Mouse (Mus musculus) large intestine, adult 2 months (tissue): ENCODE measurements around the gene Als2cl. TPM values are rescaled to one million over a fixed set of nuclear protein-coding genes. Genes with fewer than 3 reads are reported as not detected.

Experiments used
- DNase-seq: peaks from one replicate; pipeline ENCODE4 v3.0.0-alpha.2; 2012; ENCODE audit warnings: low read depth, low spot score
- WGBS: fragments of 180-500 bp; shearing (Covaris S2); methylation state at CpG from one replicate; pipeline ENCODE4 v1.1.7; 2018; 5-methylcytosine and 5-hydroxymethylcytosine counted together
- polyA plus RNA-seq: library from polyadenylated mRNA; depleted of rRNA; stranded (reverse); fragments of >200 nt; gene quantifications from 2 replicates; pipeline ENCODE4 v1.2.3, GENCODE M21; 2012

Gene Als2cl
- polyA plus RNA-seq, 1 experiment, result 7.7 TPM

DNA sequence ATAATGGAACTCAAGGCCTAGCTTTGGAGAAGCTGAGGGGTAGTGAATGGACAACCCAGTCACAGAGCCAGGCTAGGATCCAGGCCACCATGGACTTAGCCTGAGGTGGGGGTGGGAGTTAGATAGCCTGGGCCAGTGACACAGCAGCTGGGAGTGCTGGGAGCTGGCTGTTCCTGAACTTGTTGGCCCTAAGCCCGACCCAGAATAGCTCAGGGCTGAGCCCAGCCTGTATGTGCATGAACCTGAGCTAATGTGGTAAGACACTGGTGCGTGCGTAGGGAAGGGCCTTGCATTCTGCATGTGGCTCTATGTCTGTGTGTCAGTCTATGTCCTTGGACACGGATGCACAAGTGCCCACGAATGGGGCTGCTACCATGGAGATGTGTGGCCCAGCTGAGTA is 1.8 kb upstream of the Als2cl start:
- DNase-seq, result no peak

DNA sequence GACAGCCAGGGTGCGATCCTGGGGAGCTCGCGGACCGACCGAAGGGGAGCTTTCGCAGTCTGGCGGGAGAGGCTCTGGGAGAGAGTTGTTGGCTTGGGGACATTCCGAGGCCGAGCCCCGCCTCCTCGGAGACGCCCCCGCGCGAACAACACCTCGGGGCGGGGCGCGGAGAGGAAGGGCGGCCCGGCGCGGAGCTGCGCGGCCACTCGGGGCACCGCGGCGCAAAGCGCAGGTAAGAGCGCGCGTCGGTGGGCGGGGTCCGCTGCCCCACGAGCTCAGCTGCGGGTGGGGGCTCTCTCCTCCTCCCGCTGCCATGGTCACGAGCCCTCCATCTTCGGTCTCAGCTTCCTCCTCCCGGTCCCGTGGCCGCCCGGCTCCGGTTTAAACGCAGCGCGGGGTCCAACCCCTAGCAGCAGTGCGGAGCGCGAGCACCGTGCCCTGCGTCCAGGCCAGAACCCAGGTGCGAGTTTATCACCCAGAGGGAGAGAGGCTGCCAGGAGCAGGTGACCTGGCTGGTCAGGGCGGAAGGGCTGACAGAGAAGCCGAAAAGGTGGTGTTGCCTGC is 410 bp downstream of the Als2cl start, which contains the start of gene Tmie:
Gene Tmie (minus strand): TSS at position 116 of the 564 bp plus-strand sequence.
- no peak for DNase-seq
- WGBS, result under 1% methylated on average over 57 of the region's 57 CpGs

More for the DNA sequence above, 1.8 kb upstream of the Als2cl start:
- 63% methylated on average over 5 of the region's 5 CpGs for WGBS

DNA sequence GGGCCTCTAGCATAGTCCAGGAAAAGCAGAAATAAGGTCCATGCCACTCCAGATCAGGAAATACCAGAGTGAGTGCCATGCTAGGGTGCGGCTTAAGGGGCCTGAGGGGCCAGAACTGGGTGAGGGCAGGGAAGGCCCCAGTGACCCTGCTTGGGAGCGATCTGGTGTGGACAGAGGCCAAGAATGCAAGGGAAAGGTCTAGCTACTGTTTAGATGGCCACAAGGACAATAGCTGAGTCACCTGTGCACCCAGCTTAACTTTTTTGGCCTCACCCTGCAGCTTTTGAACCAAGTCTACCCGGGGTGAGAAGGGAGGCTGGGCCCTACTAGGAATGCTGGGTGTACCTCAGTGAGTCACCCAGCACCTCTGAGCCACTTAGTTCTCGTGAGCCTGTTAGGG is 1.1 kb downstream of the Als2cl start:
- DNase-seq, result no peak
- 27% methylated on average over 4 of the region's 4 CpGs for WGBS

DNA sequence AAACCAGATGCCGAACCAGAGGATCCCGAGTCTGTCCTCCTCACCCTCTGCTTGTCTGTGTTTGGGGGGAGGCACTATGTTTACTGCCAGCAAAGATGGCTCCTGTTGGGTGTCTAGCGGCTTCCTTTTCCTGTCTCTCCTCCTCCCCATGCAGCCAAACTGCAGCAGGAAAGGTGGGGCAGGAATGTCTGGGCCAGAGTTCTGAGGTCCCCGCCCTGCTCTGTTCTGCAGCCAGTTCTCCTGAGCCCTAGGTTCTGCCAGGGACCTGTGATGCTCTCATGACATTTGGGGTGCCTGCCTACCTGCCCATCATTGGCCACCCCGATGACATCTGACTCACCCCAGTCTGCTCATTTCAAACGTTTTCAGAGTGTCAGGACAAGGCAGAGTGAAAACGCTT is 2.3 kb downstream of the Als2cl start:
- 59% methylated on average over 7 of the region's 7 CpGs for WGBS

DNA sequence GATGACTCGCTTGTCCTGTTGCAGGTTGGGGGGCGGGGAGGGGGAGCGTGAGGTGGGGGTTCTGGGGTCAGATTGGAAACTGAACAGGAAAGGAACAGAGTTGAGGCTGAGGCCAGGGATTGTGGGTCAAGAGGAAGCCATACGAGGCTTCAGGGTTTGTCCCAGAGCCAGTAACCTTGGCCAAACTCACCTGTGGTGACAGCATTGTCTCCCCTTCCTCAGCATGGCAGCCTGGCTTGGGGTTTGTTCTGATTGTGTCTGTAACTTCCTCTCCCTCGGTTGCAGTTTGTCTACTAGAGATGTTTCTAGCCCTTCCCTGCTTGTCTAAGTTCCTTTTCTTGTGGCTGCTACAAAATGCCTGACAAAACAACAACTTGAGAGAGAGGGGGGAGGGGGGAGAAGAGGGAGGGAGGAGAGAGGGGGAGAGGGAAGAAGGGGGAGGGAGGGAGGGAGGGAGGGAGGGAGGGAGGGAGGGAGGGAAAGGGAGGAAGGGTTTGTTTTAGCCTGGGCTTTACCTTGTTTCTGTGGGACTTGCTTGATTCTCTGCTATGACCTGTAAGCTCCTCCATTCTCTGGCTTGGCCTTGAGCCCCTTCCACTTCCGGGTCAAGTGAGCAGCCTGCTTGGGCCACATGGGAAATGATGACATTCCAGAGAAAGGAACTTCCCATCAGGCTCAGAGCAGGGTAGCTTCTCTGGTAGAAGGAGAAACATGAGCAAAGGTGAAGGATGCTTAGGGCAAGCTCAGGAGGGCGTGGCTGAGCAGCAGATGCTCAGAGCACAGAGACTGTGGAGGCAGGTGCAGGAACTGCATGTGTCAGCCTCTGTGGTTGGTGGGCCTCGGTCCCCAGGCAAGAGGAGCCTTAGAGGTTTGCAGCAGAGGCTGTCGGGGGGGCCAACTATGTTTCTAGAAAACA is 8.0 kb downstream of the Als2cl start:
- 69% methylated on average over 9 of the region's 9 CpGs for WGBS
- no peak for DNase-seq

More for the DNA sequence above, 2.3 kb downstream of the Als2cl start:
- DNase-seq, result no peak

DNA sequence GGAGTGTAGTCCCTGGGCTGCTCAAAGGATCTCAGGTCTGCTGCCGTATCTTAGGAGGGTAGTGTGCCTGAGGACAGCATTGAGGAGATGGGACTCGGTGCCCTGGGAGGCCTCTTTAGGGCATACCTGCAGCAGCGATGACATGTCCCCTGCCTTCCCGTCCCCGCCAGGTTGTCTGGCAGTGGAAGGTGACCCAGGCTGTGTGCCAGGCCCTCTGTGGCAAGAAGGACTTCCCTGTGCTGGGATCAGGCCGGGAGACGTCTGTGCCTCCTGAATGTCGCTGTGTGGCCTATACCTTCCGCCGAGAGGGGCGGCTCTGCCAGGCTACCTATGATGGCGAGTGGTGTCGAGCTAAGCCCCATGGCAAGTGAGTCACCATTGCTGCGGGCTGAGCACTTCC is 9.3 kb downstream of the Als2cl start:
- no peak for DNase-seq
- WGBS, result 94% methylated on average over 14 of the region's 14 CpGs

DNA sequence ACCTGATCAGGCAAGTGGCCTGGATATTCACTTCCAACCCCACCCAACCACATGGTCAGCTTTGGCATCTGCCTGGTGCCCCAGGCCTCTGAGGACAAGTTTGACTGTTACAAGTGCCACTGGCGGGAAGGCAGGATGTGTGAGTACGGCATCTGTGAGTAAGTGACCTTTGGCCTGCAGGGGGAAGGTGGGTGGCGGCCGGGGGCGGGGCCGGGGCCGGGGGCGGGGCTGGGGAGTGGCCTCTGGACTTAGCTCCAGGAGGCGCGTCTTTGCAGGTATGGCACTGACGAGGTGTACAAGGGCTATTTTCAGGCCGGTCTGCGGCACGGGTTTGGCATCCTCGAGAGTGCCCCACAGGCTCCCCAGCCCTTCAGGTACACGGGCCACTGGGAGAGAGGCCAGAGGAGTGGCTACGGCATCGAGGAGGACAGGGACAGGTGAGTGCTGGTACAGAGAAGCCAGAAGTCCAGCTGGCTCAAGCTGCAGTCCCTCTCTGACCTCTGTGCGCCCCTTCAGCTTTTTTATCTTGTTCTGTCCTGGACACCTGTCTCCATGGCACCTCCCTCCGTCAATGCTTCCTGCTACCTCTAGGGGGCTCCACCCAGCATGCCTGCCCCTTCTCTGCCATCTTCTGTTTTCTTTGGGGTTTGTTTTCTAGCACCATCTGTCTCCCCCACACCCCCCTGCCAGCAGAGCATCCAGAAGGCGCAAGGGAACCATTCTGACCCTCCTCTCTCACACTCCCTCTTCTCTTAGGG is 10.5 kb downstream of the Als2cl start:
- WGBS, result 16% methylated on average over 21 of the region's 21 CpGs
- no peak for DNase-seq

DNA sequence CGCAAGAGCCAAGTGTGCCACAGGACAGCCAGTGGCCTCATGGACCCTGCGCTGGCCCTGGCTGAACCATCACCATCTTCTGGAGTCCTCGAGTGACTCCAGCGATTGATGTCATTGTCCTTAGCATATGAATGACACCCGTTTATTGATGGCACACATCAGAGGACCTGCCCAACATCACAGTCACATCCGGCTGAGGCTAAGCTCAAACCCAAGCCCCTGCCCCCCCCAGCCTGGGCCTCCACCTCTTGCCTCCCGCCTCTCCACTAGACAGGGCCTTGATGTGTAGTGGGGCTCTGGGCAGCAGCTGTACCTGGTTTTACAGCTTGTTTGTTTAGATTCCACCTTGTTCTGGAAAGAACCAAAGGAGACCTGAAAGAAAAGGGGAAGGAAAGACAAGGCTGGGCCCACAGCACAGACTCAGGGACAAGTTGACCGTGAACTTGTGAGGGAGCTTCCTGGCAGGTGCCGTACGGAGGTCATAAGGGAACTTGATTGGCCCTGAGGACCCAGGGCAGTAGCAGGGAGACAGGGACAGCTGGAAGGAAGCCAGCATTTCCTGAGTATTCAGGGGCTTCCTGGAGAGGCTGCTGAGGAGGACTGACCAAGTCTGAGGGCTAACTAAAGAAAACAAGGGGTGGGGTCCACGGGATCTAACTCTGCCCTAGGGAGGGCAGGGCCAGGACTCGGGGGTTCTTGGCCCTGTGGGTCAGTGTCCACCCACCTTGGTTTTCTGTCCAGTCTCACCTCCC is 11.6 kb downstream of the Als2cl start:
- no peak for DNase-seq
- 82% methylated on average over 12 of the region's 12 CpGs for WGBS

DNA sequence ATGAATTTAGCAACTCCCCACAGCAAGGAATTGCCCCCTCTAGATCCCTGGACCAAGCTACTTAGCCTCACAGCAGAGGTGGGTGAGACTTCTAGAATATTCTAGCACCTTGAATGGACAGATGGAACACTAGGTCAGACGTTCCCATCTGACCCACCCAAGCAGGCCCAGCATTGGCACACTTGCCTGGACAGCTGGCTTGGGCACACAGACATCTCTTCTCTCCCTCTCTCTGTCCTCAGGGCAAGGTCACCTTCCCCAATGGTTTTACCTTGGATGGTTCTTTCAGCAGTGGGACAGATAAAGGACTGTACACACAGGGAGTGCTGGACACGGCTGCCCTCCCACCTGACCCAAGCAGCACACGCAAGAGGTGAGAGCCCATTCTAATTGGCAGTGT is 12.9 kb downstream of the Als2cl start:
- WGBS, result 89% methylated on average over 3 of the region's 3 CpGs
- DNase-seq, result no peak

DNA sequence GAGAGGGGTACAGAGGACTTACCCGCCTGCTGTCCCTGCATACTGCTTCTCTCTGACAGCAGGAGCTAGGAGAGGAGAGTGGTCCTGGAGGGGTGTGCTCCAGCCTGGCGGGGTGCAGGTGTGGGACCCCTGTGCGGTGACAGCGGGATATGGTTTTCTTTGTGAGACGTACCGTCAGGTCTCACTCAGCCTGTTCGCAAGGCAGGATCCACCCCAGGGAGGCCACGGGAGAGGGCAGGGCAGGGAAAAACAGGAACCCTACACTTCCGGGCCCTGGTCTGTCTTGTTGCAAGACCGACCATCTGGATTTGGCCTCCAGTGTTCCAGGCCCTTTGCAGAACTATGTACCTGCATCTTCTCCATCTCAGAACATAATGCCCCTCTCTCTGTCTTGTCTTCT is 13.8 kb downstream of the Als2cl start:
- no peak for DNase-seq
- WGBS, result 86% methylated on average over 10 of the region's 10 CpGs

DNA sequence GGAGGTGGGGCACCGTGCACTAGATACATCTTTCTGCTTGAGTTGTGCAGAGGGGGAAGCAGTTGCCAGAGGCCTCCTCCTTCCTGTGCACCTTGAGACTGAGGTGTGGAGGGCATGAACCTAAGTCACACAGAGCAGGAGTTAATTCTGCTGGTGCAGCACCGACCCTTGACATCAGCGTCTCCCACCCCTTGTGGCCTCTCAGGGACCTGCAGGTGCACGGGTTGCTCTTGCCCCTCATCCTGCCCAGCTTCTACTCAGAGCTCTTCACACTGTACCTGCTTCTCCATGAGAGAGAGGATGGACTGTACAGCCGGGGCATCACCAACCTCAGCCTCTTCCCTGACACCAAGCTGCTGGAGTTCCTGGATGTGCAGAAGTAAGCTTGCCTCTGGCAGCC is 15.8 kb downstream of the Als2cl start:
- WGBS, result 61% methylated on average over 5 of the region's 5 CpGs
- no peak for DNase-seq

DNA sequence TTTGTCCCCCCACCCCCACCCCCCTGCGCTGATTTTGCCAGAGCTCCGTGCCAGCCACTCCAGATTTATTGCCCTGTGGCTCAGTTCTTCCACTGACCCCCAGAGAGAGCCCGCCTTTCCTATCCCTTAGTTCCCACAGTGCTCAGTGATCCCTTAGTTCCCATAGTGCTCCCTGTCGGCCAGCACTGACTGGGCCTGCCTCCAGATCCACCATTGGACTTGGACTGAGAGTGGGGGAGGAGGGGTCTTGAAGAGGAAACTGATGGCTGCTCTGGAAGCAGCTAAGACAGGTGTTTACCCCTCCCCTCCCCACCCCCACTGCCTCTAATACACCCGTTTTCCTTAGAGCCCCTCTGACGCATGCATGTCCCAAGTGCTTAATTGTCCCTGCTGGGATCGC is 16.3 kb downstream of the Als2cl start:
- DNase-seq, result no peak
- WGBS, result 56% methylated on average over 7 of the region's 7 CpGs

DNA sequence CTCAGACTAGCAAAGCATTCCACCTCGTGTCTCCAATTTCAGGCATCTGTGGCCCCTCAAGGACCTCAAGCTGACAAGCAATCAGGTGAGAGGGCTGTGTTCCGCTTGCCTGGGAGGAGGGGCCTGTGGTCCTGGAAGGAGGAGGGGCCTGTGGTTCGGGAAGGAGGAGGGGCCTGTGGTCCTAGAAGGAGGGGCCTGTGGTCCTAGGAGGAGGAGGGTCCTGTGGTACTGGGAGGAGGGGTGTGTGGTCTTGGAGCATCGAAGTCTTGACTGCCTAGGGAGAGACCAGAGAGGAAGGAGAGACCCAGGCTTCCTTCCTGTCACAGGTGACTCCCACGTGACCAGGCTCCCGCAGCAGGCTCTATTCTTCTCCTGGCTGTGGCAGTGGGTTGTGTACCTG is 16.9 kb downstream of the Als2cl start:
- WGBS, result 38% methylated on average over 6 of the region's 6 CpGs
- no peak for DNase-seq

DNA sequence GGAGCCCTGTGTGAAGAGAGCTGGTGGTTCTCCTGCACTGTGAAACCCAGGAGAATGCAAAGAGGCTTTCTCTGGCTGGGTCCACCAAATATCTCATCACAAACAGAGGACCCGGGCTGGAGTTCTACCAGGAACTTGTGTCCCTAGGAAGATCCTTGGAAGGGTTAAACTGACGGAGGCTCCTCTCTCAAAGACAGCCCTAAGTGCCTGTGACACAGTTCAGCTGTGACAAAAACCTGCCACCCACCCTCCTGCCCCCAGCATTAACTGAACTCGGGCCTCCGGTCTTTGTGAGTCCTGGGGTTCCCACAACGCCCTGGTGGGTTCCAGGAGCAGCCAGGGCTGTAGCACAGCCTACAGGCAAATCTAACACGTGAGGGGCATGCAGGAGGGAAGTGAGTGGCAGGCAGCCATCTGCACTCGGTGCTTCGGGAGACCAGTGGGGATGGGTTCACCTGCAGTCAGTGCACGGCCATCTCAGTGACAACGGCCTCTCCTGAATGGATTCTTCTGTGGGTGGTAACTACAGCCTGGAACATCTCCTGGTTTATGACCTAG is 19.9 kb downstream of the Als2cl start:
- WGBS, result 57% methylated on average over 10 of the region's 10 CpGs
- no peak for DNase-seq

DNA sequence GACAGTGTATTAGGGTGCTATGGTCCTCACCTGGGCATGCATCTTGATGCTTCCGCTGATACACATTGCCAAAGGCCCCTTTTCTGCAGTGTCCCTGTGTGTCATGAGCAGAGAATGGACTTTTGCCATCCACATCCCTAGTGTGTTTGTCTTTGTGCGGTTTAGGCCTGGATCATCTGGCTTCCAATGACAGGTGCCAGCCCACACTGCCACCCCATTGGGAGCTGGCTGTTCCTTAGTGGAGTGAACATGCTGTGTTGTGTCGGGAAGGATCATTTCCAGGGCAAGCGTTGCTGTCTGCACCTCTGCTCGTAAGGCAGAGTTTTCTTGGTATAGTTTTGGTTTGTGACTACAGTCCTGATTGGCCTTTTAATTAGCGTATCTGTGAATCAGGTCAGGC is 21.5 kb downstream of the Als2cl start:
- 94% methylated on average over 6 of the region's 6 CpGs for WGBS
- DNase-seq, result no peak

DNA sequence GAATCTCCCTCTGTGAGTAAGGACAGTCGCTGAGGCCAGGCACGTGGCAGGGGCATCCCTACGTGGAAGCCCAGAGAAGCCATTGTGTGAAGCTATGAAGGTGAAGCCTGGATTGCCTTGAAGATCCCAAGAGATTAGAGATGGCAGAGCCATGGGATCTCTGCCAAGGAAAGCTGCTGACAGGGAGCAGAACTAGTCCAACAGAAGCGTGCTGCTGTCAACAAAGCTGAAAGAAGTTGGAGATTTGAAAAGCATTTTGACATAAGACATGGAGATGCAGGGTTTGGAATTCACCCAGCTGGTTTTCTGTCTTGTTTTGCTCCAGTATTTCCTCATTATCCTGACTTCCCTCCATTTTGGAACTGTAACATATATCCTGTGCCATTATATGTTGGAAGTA is 22.6 kb downstream of the Als2cl start:
- WGBS, result 78% methylated on average over 4 of the region's 4 CpGs
- DNase-seq, result no peak

DNA sequence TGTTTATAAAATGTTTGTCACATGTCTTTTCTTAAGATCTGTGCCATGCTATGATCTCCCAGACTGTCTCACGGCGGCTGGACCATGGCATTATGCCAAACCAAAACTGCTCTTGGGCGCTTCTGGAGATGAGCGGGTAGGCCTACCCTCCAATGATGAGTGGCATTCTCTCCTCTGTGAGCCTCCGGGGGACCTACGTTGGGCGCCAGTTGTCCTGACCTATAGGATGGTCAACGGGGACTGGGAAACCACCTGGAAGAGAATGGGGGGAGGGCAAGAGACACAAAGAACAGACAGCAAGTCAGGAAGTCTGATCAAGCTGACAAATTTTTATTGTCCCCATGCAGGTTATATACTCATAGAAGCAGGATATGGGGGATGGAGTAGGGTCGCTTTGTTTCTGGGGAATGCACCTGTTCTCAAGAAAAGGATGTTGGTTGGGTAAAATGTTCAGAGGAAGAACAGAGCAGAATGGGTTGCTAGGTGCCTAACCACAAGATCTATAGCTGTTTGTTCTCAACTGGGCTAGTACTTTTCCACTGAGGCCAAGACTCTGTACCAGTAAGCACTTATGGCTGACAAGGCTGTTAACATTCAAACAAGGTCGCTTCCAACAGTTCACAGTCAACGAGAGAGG is 27.6 kb downstream of the Als2cl start:
- DNase-seq, result no peak

DNA sequence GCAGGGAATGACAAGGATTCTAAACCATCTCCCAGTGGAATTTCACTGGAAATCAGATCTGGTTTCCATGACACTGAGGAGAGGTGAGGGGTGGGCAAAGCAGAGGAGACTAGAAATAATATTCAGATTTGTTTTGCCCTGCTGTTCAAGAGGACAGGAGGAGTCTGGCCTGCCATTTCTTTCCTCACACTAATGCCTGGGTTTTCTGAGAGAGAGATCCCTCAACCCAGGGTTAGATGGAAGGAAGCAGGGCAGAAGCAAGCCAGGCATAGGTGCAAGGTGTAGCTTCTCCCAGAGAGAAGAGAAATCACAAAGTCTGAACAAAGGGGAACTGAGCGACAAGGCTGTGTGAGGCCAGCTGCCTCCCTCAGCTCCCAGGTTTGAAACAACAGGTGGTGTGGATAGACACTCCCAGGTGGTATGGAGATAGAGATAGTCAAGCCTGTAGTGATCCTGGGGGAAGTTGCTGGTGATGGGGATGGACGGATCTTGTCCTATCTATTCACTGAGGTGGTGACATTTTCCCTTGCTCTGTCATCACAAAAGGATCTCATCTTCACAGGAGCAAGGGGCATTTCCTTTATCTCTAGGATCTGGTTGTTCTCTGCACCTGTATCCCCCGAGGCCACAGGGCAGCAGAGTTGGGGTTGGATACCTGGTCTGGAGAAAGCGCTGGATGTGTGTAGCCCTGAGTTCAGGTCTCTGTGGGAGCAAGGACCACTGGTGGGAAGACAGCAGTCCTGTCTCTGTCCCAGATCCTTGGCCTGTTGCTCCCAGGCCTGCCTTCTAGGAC is 28.4 kb downstream of the Als2cl start:
- no peak for DNase-seq

More for the DNA sequence above, 27.6 kb downstream of the Als2cl start:
- WGBS, result 87% methylated on average over 11 of the region's 11 CpGs

More for the DNA sequence above, 28.4 kb downstream of the Als2cl start:
- WGBS, result 75% methylated on average over 4 of the region's 4 CpGs
